Mouse (Mus musculus): Measurements from ENCODE around the gene Rnf180. TPM values are rescaled to one million over a fixed set of nuclear protein-coding genes. Genes with fewer than 3 reads are reported as not detected.

The Rnf180 gene
- total RNA-seq, 2 experiments from 2014 or later = 18.0 to 19.7 TPM

- DNase-seq (ENCODE audit: extremely low spot score in 1 of 2, low spot score in 1 of 2) = no peak
Measured at GRCm38 (mm10) chr13:105256757-105257433, 37.7 kb downstream of the Rnf180 start.

- DNase-seq (ENCODE audit: extremely low spot score in 1 of 2, low spot score in 1 of 2) = no peak
Measured at GRCm38 (mm10) chr13:105250767-105251166, 43.8 kb downstream of the Rnf180 start.

- DNase-seq (ENCODE audit: extremely low spot score in 1 of 2, low spot score in 1 of 2) = no peak
Measured at GRCm38 (mm10) chr13:105250264-105250663, 44.4 kb downstream of the Rnf180 start.

- DNase-seq (ENCODE audit: extremely low spot score in 1 of 2, low spot score in 1 of 2) = no peak
Measured at GRCm38 (mm10) chr13:105249599-105249998, 45.0 kb downstream of the Rnf180 start.

GRCm38 (mm10) chr13:105247691-105248090 lies 46.9 kb downstream of the Rnf180 start:
- DNase-seq (ENCODE audit: extremely low spot score in 1 of 2, low spot score in 1 of 2) = no peak

GRCm38 (mm10) chr13:105240810-105241209 lies 53.8 kb downstream of the Rnf180 start:
- no peak for DNase-seq (ENCODE audit: extremely low spot score in 1 of 2, low spot score in 1 of 2)

GRCm38 (mm10) chr13:105227126-105227525 lies 67.5 kb downstream of the Rnf180 start:
- no peak for DNase-seq (ENCODE audit: extremely low spot score in 1 of 2, low spot score in 1 of 2)

GRCm38 (mm10) chr13:105224048-105224447 lies 70.6 kb downstream of the Rnf180 start:
- no peak for DNase-seq (ENCODE audit: extremely low spot score in 1 of 2, low spot score in 1 of 2)

GRCm38 (mm10) chr13:105223147-105223546 lies 71.5 kb downstream of the Rnf180 start:
- DNase-seq (ENCODE audit: extremely low spot score in 1 of 2, low spot score in 1 of 2) = peak in 1 of 2 experiments; percentile 27

GRCm38 (mm10) chr13:105222016-105222725 lies 72.4 kb downstream of the Rnf180 start:
- DNase-seq (ENCODE audit: extremely low spot score in 1 of 2, low spot score in 1 of 2) = no peak

GRCm38 (mm10) chr13:105210746-105211145 lies 83.9 kb downstream of the Rnf180 start:
- DNase-seq (ENCODE audit: extremely low spot score in 1 of 2, low spot score in 1 of 2) = no peak

GRCm38 (mm10) chr13:105203851-105204250 lies 90.8 kb downstream of the Rnf180 start:
- no peak for DNase-seq (ENCODE audit: extremely low spot score in 1 of 2, low spot score in 1 of 2)

- no peak for DNase-seq (ENCODE audit: extremely low spot score in 1 of 2, low spot score in 1 of 2)
Measured at GRCm38 (mm10) chr13:105198658-105199057, 96.0 kb downstream of the Rnf180 start.

- DNase-seq (ENCODE audit: extremely low spot score in 1 of 2, low spot score in 1 of 2) = no peak
Measured at GRCm38 (mm10) chr13:105198028-105198427, 96.6 kb downstream of the Rnf180 start.

GRCm38 (mm10) chr13:105193583-105193982 lies 101.0 kb downstream of the Rnf180 start:
- DNase-seq (ENCODE audit: extremely low spot score in 1 of 2, low spot score in 1 of 2) = no peak

GRCm38 (mm10) chr13:105188730-105189129 lies 105.9 kb downstream of the Rnf180 start:
- DNase-seq (ENCODE audit: extremely low spot score in 1 of 2, low spot score in 1 of 2) = no peak

GRCm38 (mm10) chr13:105180781-105181180 lies 113.8 kb downstream of the Rnf180 start:
- DNase-seq (ENCODE audit: extremely low spot score in 1 of 2, low spot score in 1 of 2) = no peak

GRCm38 (mm10) chr13:105165441-105165840 lies 129.2 kb downstream of the Rnf180 start:
- no peak for DNase-seq (ENCODE audit: extremely low spot score in 1 of 2, low spot score in 1 of 2)

GRCm38 (mm10) chr13:105153955-105154354 lies 140.7 kb downstream of the Rnf180 start:
- peak in 1 of 2 experiments; percentile 40 for DNase-seq (ENCODE audit: extremely low spot score in 1 of 2, low spot score in 1 of 2)

- no peak for DNase-seq (ENCODE audit: extremely low spot score in 1 of 2, low spot score in 1 of 2)
Measured at GRCm38 (mm10) chr13:105150006-105150405, 144.6 kb downstream of the Rnf180 start.

GRCm38 (mm10) chr13:105147795-105148418 lies 146.7 kb downstream of the Rnf180 start:
- no peak for DNase-seq (ENCODE audit: extremely low spot score in 1 of 2, low spot score in 1 of 2)
